ENCODE assay signal across 8 mouse cellular contexts in genomic region chr17:75074978-75075699, GRCm38 (mm10).
DNase-seq lines count a peak whose midpoint lies in the region; ATAC-seq and TF ChIP-seq lines count a peak whose summit lies in the region.
"Had no signal": no experiment of that assay in that cellular context is flagged by ENCODE, and none has a peak within 500 bp of the region (broad histone marks: within the 10 kb centered on the region; RNA-seq: fewer than 3 reads in every experiment).

No protein-coding gene starts in this region.

- 74% methylated on average over 19 of the region's 19 CpGs for WGBS in embryonic facial prominence, embryonic 10.5 days
- 64% methylated on average over 19 of the region's 19 CpGs for WGBS in liver, embryonic 14.5 days (ENCODE audit: insufficient replicate concordance)
- 67% methylated on average over 19 of the region's 19 CpGs for WGBS in stomach, postnatal 0 days

- no peak overlapping the region for H3K4me3 ChIP-seq in layer of hippocampus, adult 2 months
- H3K4me3 ChIP-seq in embryonic facial prominence, embryonic 10.5 days: no peak overlapping the region
- H3K4me3 ChIP-seq in liver, embryonic 14.5 days (ENCODE audit: insufficient read depth in 1 of 2, low read depth in 2 of 2, low read length in 2 of 2): no peak overlapping the region
- no peak overlapping the region for H3K4me3 ChIP-seq in stomach, postnatal 0 days (ENCODE audit: low read depth, low read length)
- H3K4me3 ChIP-seq: embryonic facial prominence, embryonic 13.5 days had no signal

- 0 out of 2 replicates have a peak, but pooled peaks cover 3% of the 10 kb centered on the region for H3K36me3 ChIP-seq in embryonic facial prominence, embryonic 10.5 days (replicated peaks)
- no peaks in the 10 kb centered on the region for H3K36me3 ChIP-seq in liver, embryonic 14.5 days (replicated peaks; ENCODE audit: control insufficient read depth, insufficient read depth, low read depth)
- no peaks in the 10 kb centered on the region for H3K36me3 ChIP-seq in stomach, postnatal 0 days (ENCODE audit: control insufficient read depth, insufficient read depth, low read length)

- TF ChIP-seq CTCF in layer of hippocampus, adult 2 months (conservative IDR thresholded peaks at IDR 0.05): peak; percentile 71
- peak; percentile 50 for TF ChIP-seq CTCF in liver, embryonic 14.5 days (IDR thresholded peaks at IDR 0.05; ENCODE audit: low read depth)
- TF ChIP-seq CTCF in stomach, postnatal 0 days (IDR thresholded peaks at IDR 0.05; ENCODE audit: low read depth): peak; percentile 67

- peaks cover 31% of the 10 kb centered on the region for H3K4me1 ChIP-seq in embryonic facial prominence, embryonic 10.5 days
- peaks cover 0 to 23% of the 10 kb centered on the region in 2 experiments; a peak in 3 of 4 replicates for H3K4me1 ChIP-seq in liver, embryonic 14.5 days (replicated peaks; ENCODE audit: control insufficient read depth in 2 of 2, insufficient read depth in 2 of 2, low read length in 1 of 2)
- H3K4me1 ChIP-seq in stomach, postnatal 0 days (replicated peaks; ENCODE audit: control insufficient read depth, insufficient read depth): no peaks in the 10 kb centered on the region

- no peak for ATAC-seq in liver, embryonic 14.5 days (ENCODE audit: insufficient read depth)
- no peak for ATAC-seq in stomach, postnatal 0 days (ENCODE audit: low FRiP score, low TSS enrichment)

- peak in 1 of 2 experiments; percentile 24 for DNase-seq in layer of hippocampus, adult 2 months (ENCODE audit: low spot score in 2 of 2)
- DNase-seq in layer of hippocampus, adult 9-11 months: no peak
- DNase-seq in MEL-GATA-1-ER (ENCODE audit: extremely low read depth, low read depth): peak; percentile 41
- DNase-seq in embryonic facial prominence, embryonic 10.5 days (ENCODE audit: low spot score): peak; percentile 34
- DNase-seq in liver, embryonic 14.5 days (ENCODE audit: low read depth in 3 of 3, low spot score in 3 of 3): no peak
- peak; percentile 49 for DNase-seq in stomach, postnatal 0 days (ENCODE audit: low spot score)
- DNase-seq in spleen, adult 12 weeks (ENCODE audit: low spot score): no peak

- TF ChIP-seq EP300 in liver, embryonic 14.5 days (IDR thresholded peaks at IDR 0.05; ENCODE audit: low read depth): no peak
- TF ChIP-seq EP300 in stomach, postnatal 0 days (optimal IDR thresholded peaks at IDR 0.05): no peak

- H3K27me3 ChIP-seq in embryonic facial prominence, embryonic 10.5 days (replicated peaks; ENCODE audit: low read depth, poor library complexity, severe bottlenecking): peaks cover 28% of the 10 kb centered on the region
- no peaks in the 10 kb centered on the region for H3K27me3 ChIP-seq in liver, embryonic 14.5 days (ENCODE audit: control insufficient read depth, insufficient read depth, low read length)
- no peaks in the 10 kb centered on the region for H3K27me3 ChIP-seq in stomach, postnatal 0 days (ENCODE audit: control insufficient read depth, insufficient read depth, low read length)
- H3K27me3 ChIP-seq: embryonic facial prominence, embryonic 13.5 days had no signal

- H3K27ac ChIP-seq in layer of hippocampus, adult 2 months: no peak overlapping the region
- no peak overlapping the region for H3K27ac ChIP-seq in embryonic facial prominence, embryonic 10.5 days (replicated peaks)
- no peak overlapping the region for H3K27ac ChIP-seq in liver, embryonic 14.5 days
- no peak overlapping the region; the same call in 1 of the 2 replicates for H3K27ac ChIP-seq in stomach, postnatal 0 days (replicated peaks)

- 0 out of 2 replicates have a peak, but pooled peaks cover 2% of the 10 kb centered on the region for H3K9me3 ChIP-seq in embryonic facial prominence, embryonic 10.5 days
- H3K9me3 ChIP-seq in liver, embryonic 14.5 days (ENCODE audit: control insufficient read depth, low read length): no peaks in the 10 kb centered on the region
- H3K9me3 ChIP-seq in stomach, postnatal 0 days (ENCODE audit: control insufficient read depth, low read length): no peaks in the 10 kb centered on the region
- H3K9me3 ChIP-seq: embryonic facial prominence, embryonic 13.5 days had no signal

- no peak overlapping the region for H3K4me2 ChIP-seq in liver, embryonic 14.5 days (ENCODE audit: low read depth)
- no peak overlapping the region for H3K4me2 ChIP-seq in stomach, postnatal 0 days (replicated peaks; ENCODE audit: low read depth)
- H3K4me2 ChIP-seq: embryonic facial prominence, embryonic 13.5 days had no signal

- no peak overlapping the region for H3K9ac ChIP-seq in liver, embryonic 14.5 days (replicated peaks)
- H3K9ac ChIP-seq in stomach, postnatal 0 days (ENCODE audit: low read length): no peak overlapping the region
- H3K9ac ChIP-seq: embryonic facial prominence, embryonic 13.5 days had no signal

Comparison
In these comparisons a context has a peak if more than half of its experiments do, and no peak if none do; other contexts are left out.
1. DNase-seq: peak in MEL-GATA-1-ER (single experiment), embryonic facial prominence, embryonic 10.5 days (single experiment) and stomach, postnatal 0 days (single experiment); none in layer of hippocampus, adult 9-11 months (single experiment), liver, embryonic 14.5 days (0 of 3) and spleen, adult 12 weeks (single experiment).
2. Peak in every context shown above with its lines, with median percentiles within 50 percentile points of each other: CTCF ChIP-seq.